ENCODE assay signal across 29 mouse cellular contexts in genomic region chr6:142910721-142911120, GRCm38 (mm10). TPM values are rescaled to one million over a fixed set of nuclear protein-coding genes. Genes with fewer than 3 reads are reported as not detected.
DNase-seq lines count a peak whose midpoint lies in the region; ATAC-seq and TF ChIP-seq lines count a peak whose summit lies in the region.
"Had no signal": no experiment of that assay in that cellular context is flagged by ENCODE, and none has a peak within 500 bp of the region (broad histone marks: within the 10 kb centered on the region; RNA-seq: fewer than 3 reads in every experiment).

No protein-coding gene starts in this region.

- peak; percentile 36 to 61 for DNase-seq in thymus, adult 18-20 months
- peak; percentile 49 for DNase-seq in thymus, adult 2 months
- peak; percentile 52 for DNase-seq in thymus, postnatal 25 days
- DNase-seq in right cerebral cortex, postnatal 36 days (ENCODE audit: low spot score in 2 of 2): no peak
- DNase-seq: adrenal gland, adult 2 months; adrenal gland, postnatal 14 days; cerebellum, adult 11 months; cerebellum, adult 2 months; cerebellum, adult 9-11 months; cerebellum, postnatal 36 days; embryo, embryonic 11 days; forebrain, postnatal 0 days; gastrocnemius, adult 2 months; gastrocnemius, postnatal 14 days; heart, adult 18-20 months; heart, postnatal 36 days had no signal

- no peaks in the 10 kb centered on the region for H3K9me3 ChIP-seq in forebrain, embryonic 13.5 days (replicated peaks)
- no peaks in the 10 kb centered on the region for H3K9me3 ChIP-seq in forebrain, embryonic 12.5 days
- H3K9me3 ChIP-seq: embryonic facial prominence, embryonic 10.5 days; embryonic facial prominence, embryonic 13.5 days; heart, embryonic 12.5 days; heart, embryonic 15.5 days; hindbrain, embryonic 10.5 days; hindbrain, embryonic 13.5 days had no signal

- H3K4me2 ChIP-seq in forebrain, embryonic 13.5 days: no peak overlapping the region
- no peak overlapping the region for H3K4me2 ChIP-seq in forebrain, embryonic 12.5 days
- H3K4me2 ChIP-seq: embryonic facial prominence, embryonic 13.5 days; heart, embryonic 12.5 days; heart, embryonic 15.5 days; hindbrain, embryonic 13.5 days had no signal

- H3K27me3 ChIP-seq in thymus, adult 2 months (ENCODE audit: control insufficient read depth, insufficient read depth, low read length): no peaks in the 10 kb centered on the region
- no peaks in the 10 kb centered on the region for H3K27me3 ChIP-seq in forebrain, embryonic 13.5 days
- H3K27me3 ChIP-seq in forebrain, embryonic 12.5 days: no peaks in the 10 kb centered on the region
- H3K27me3 ChIP-seq: embryonic facial prominence, embryonic 13.5 days; heart, embryonic 12.5 days; heart, embryonic 15.5 days; hindbrain, embryonic 13.5 days had no signal

- ATAC-seq in forebrain, embryonic 13.5 days: no peak
- no peak for ATAC-seq in forebrain, embryonic 12.5 days (ENCODE audit: low FRiP score)
- ATAC-seq: CD4-positive, CD25-positive, alpha-beta regulatory T cell, adult 4 months; forebrain, embryonic 14.5 days; forebrain, postnatal 0 days; hindbrain, embryonic 16.5 days had no signal

- WGBS in thymus, adult 2 months: 35% methylated on average over 7 of the region's 7 CpGs
- WGBS in forebrain, embryonic 13.5 days: 96% methylated on average over 7 of the region's 7 CpGs
- 94% methylated on average over 7 of the region's 7 CpGs for WGBS in forebrain, embryonic 12.5 days

- no peak for TF ChIP-seq POLR2A in thymus, adult 2 months (IDR thresholded peaks at IDR 0.05; ENCODE audit: control insufficient read depth, extremely low read depth, insufficient read depth, low read length, poor library complexity)

- H3K9ac ChIP-seq in forebrain, embryonic 13.5 days: no peak overlapping the region
- no peak overlapping the region for H3K9ac ChIP-seq in forebrain, embryonic 12.5 days
- H3K9ac ChIP-seq: embryonic facial prominence, embryonic 13.5 days; forebrain, postnatal 0 days; heart, embryonic 12.5 days; heart, embryonic 15.5 days; hindbrain, embryonic 13.5 days had no signal

- no peaks in the 10 kb centered on the region; the same call in 1 of the 2 replicates for H3K36me3 ChIP-seq in thymus, adult 2 months (ENCODE audit: control insufficient read depth, insufficient read depth, low read length)
- no peaks in the 10 kb centered on the region for H3K36me3 ChIP-seq in forebrain, embryonic 13.5 days (ENCODE audit: poor library complexity, severe bottlenecking)
- peaks cover 4% of the 10 kb centered on the region; the same call in 1 of the 2 replicates for H3K36me3 ChIP-seq in forebrain, embryonic 12.5 days (replicated peaks)
- H3K36me3 ChIP-seq: embryonic facial prominence, embryonic 10.5 days; embryonic facial prominence, embryonic 13.5 days; heart, embryonic 12.5 days; heart, embryonic 15.5 days had no signal

- peaks cover 38% of the 10 kb centered on the region for H3K4me1 ChIP-seq in thymus, adult 2 months (replicated peaks; ENCODE audit: control insufficient read depth, insufficient read depth, low read length)
- H3K4me1 ChIP-seq in forebrain, embryonic 13.5 days: no peaks in the 10 kb centered on the region
- peaks cover 6% of the 10 kb centered on the region; the same call in 1 of the 2 replicates for H3K4me1 ChIP-seq in forebrain, embryonic 12.5 days
- H3K4me1 ChIP-seq: embryonic facial prominence, embryonic 10.5 days; embryonic facial prominence, embryonic 13.5 days; heart, embryonic 15.5 days had no signal

- H3K4me3 ChIP-seq in thymus, adult 2 months (ENCODE audit: control insufficient read depth, insufficient read depth, low read length): no peak overlapping the region
- no peak overlapping the region for H3K4me3 ChIP-seq in forebrain, embryonic 13.5 days
- no peak overlapping the region for H3K4me3 ChIP-seq in forebrain, embryonic 12.5 days (replicated peaks)
- H3K4me3 ChIP-seq: embryonic facial prominence, embryonic 10.5 days; embryonic facial prominence, embryonic 13.5 days; erythroblast, embryonic 14.5 days; gastrocnemius, adult 2 months; heart, embryonic 12.5 days; heart, embryonic 15.5 days; hindbrain, embryonic 10.5 days; hindbrain, embryonic 13.5 days had no signal

- peak overlapping the region; percentile 73 for H3K27ac ChIP-seq in thymus, adult 2 months (ENCODE audit: control insufficient read depth, insufficient read depth, low read length)
- no peak overlapping the region for H3K27ac ChIP-seq in forebrain, embryonic 13.5 days
- no peak overlapping the region for H3K27ac ChIP-seq in forebrain, embryonic 12.5 days
- H3K27ac ChIP-seq: embryonic facial prominence, embryonic 10.5 days; embryonic facial prominence, embryonic 13.5 days; gastrocnemius, adult 2 months; heart, embryonic 15.5 days; hindbrain, embryonic 10.5 days; hindbrain, embryonic 13.5 days had no signal

- no peak for TF ChIP-seq CTCF in thymus, adult 2 months (IDR thresholded peaks at IDR 0.05; ENCODE audit: borderline replicate concordance, control insufficient read depth, extremely low read depth, insufficient read depth, low read length, poor library complexity)

RNA-seq across cellular contexts. Expression of gene St8sia1, which starts 53.5 kb away (rescaled TPM):
- polyA plus RNA-seq in thymus, adult 2 months (2012; rRNA removed): 22.6 and 26.4 TPM in 2 replicates
- 4.2 and 4.8 TPM in 2 replicates for polyA plus RNA-seq in forebrain, embryonic 13.5 days (2015; fragmentation: Nextera tagmentation; extraction: Ambion mirVana)
- polyA plus RNA-seq in forebrain, embryonic 12.5 days (2016; fragmentation: Nextera tagmentation; extraction: Ambion mirVana): 6.3 and 6.4 TPM in 2 replicates
- polyA plus RNA-seq: C2C12; erythroblast, embryonic 14.5 days had no signal

Comparison
In these comparisons a context has a peak if more than half of its experiments do, and no peak if none do; other contexts are left out.
1. DNase-seq: peak in thymus, adult 18-20 months (2 of 2), thymus, adult 2 months (single experiment) and thymus, postnatal 25 days (single experiment); none in right cerebral cortex, postnatal 36 days (0 of 2).